Mouse (Mus musculus) heart, postnatal 4 days (tissue): ENCODE results near the gene Iqsec1. TPM values are rescaled to one million over a fixed set of nuclear protein-coding genes. Genes with fewer than 3 reads are reported as not detected.
A peak's percentile ranks its signal among the peaks of the same experiment; 100 is the strongest.

Experiments
- DNase-seq: peaks from one replicate; pipeline ENCODE4 v3.0.0; 2021
- total RNA-seq, 2 experiments: library from RNA; stranded (reverse); gene quantifications; 2 replicates each; pipeline ENCODE4 v1.2.3; 2021

Iqsec1 gene
- total RNA-seq, 2 experiments from 2014 or later: 150 TPM

- peak; percentile 69 for DNase-seq
Measured at GRCm38 (mm10) chr6:90781921-90782770, 206.3 kb downstream of the Iqsec1 start.

DNA sequence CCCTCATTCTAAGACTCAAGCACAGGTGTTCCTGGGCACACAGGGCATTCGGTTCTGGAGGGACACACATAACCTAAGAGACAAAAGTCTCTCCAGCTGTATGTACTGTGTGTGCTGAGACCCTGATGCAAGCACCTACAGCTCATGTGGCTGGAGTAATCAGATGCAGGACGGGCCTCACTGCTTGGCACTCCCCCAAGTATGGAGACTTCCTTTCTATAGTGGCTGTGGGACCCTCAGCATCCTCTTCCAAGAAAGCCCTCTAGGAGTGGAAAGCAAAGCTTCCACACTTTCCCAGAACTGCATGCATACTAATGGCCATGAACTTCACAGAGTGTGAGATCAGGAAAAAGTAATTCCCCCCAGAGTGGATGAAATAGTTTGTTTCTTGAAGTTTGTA is 208.0 kb downstream of the Iqsec1 start:
- DNase-seq: no peak

DNA sequence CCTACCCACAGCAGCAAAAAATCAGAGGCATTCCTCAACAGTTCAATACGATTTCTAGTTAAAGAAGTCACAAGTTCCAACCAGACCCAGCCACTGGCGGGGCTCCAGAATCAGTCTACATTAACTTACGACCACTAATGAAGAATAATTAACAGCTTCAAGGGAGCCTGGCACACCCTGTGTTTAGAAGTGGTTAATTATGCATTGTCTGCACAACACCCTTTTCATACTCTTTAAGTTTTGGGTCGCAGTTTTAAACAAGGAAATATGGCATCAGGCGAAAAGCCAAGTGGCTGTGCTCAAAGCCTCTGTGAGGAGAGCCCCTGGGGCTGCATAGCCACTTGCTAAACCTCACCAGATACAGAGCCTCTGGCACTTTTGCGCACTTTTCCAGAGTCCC is 209.6 kb downstream of the Iqsec1 start:
- DNase-seq: no peak

GRCm38 (mm10) chr6:90777302-90777701 is 211.2 kb downstream of the Iqsec1 start:
- DNase-seq: no peak

DNA sequence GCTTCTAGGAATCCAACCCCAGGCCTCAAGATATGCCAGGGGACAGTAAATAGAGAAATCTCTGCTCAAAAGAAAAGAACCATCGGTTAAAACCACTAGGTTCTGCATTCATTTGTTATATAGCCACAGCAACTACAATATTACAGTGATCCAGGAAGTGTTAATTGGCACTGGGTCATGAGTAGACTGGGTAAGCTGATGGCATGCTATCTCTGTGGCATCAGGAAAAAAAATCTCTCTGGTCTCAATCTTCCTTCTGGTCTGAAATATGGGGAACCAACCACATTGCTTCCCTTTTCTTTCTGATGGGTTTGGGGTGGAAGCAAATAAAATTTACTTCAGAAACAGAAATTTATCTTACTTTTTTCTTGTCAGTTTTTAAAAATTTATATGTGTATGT is 212.9 kb downstream of the Iqsec1 start:
- no peak for DNase-seq

DNA sequence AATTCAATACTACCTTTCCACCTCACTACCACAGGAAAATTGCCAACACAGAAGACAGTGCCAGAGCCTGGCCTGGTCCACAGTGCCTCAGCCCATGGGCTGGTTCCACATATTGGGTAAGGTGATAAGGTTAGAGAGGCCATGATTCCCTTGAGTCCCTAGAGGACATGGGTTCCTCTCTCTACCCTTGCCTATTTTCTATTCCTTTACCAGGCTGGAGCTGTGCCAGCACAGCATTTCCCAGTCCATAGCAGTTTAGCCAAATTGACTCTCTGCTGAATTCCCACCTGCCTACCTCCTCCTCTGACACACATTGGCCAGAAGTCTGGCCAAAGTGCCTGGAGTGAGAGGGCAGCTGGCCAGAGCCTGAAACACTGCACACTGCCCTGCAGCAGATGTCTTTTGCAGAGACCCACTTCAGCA is 214.7 kb downstream of the Iqsec1 start:
- peak; percentile 40 for DNase-seq

- DNase-seq: no peak
Measured at GRCm38 (mm10) chr6:90772120-90772519, 216.4 kb downstream of the Iqsec1 start.

DNA sequence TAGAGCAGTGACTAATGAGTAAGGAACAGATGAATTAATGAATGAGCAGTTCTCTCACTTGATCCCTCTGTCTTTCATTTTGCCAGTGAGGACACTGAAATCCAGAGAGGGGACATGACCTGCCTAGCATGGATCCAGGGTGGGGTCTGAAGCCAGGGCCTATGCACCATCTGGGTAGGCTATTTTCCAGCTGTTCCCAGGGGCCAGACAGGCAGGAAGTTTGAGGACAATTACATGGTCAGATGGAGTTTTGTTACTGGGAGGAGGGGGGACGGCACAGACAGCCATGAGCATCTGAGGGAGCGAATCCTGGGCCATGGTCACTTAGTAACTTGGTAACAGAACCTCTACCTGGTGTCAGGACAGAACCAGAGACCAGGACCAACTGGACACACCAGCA is 220.0 kb downstream of the Iqsec1 start:
- DNase-seq: no peak

GRCm38 (mm10) chr6:90767874-90768273 is 220.6 kb downstream of the Iqsec1 start:
- no peak for DNase-seq

DNA sequence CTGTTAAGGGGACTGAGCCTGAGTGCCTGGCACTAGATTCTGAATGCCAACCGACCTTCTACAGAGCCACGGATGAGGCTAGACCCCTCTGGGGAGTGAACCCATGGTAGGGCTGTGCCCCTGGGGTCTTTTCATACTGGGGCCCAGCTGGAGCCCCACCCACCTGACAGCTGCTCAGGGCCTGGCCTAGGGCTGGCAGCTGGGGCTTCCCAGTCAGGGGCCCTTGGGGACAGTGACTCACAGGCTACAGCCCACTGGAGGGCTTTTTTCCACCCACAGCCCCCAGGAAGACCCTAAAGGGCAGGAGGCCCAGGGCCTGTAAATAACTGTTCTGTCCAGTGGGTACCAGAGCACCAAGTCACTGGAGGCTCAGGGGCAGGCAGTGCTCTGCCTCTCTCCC is 223.7 kb downstream of the Iqsec1 start:
- DNase-seq: peak; percentile 46

- peak; percentile 96 for DNase-seq
Measured at GRCm38 (mm10) chr6:90763959-90764591, 224.4 kb downstream of the Iqsec1 start.

GRCm38 (mm10) chr6:90763295-90763694 is 225.2 kb downstream of the Iqsec1 start:
- no peak for DNase-seq

DNA sequence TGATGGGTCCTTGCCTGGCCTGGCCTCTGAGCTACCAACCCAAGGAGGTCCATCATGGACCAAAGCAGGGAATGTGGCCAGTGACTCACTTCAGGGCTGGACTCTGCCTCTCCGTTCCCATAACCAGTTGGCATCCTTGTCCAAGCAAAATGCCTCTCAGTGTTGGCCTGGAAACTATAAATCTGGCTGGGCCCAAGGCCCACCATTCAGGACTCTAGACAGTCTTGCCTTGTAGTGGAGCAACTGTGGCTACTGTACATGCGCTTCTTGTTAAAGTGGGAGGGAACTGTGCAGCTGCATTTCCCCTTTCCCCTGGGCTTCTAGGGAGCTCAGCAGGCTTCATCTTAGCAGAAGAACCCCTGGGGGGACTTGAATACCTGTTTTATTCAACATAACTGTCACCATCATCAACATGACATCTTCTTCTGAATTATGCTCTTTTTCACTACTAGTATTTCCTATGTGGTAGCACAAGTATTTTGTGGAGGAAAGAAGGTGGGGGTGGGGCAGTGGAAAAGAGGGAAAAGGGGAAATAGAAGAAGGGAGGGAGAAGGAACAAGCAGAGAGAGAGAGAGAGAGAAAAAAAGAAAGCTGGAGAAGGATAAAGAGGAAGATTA is 226.3 kb downstream of the Iqsec1 start:
- no peak for DNase-seq

GRCm38 (mm10) chr6:90761301-90762056 is 227.0 kb downstream of the Iqsec1 start:
- DNase-seq: peak; percentile 59

DNA sequence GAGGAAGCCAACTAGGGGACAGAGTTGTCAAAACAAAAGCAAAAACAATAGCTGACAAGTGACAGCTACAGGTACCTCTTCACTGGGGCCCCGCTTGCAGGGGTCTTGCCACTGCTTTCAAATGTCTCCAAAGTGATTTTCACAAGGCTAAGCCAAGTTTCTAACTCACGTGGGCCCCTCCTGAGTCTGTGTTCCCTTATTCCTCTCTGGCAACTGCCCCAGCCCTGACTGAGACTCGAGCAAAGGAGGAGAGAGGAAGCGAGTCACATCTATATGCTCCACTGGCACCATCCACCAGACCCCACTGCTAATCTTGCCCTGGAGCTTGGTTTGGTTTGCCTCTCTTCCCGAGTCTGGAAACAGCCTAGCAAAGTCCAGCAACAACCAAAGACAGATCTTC is 227.6 kb downstream of the Iqsec1 start:
- DNase-seq: no peak

DNA sequence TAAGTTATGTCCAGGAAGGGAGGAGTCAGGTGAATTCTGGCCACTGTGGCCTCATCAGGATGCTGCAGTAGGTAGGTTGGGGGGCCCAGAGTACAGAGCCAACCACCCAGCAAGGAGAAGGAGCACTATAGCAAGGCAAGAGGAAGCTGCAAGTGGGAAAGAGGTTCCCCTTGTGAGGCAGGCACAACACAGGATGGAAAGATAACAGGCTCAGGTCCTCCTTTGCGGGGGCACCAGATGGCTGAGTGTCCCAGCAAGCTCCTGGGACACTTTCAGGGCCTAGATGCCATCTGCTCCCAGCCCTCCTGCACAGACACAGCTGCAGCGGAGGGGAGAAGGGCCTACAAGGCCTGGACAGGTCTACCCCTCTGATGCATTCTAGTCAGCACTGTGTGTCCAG is 228.7 kb downstream of the Iqsec1 start:
- DNase-seq: no peak

DNA sequence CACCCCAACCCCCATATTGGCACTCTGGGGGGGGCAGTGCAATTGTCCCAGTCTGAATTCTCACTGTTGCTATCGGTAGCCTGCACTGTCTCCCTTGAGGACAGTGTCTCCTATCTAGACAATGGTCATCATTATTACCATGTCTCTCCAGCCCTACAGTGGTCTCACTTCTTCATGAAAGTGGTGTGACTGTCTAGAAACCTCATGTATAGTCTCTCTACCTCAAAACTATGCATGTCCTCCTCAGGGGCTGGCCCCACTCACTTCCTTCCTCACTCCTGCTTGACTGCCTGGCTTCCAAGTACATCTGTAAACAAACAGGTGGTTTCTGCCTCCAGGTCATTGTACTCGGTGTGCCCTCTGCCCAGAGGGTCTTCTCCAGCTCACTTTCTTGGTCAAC is 230.3 kb downstream of the Iqsec1 start:
- DNase-seq: no peak

DNA sequence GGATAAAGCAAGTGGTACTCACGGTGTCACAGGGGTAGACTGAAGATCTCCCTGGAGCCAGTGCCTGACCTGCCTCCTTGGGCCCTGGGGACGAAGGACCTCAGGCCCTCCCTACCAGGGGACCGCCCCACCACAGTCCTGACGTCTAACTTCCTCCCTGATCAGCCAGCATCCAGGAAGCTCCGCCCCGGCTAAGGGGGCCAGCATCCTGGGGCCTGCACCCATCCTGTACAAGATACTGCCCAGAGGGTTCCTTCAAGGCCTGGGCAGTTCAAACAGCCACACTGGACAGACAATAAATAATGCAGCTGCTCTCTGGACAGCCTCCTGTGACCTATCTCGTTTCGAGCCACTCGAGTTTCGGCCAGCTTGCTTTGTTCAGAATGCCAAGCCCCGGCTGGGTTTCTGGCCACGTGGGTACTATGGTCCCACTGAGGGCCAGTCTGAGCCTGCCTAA is 231.0 kb downstream of the Iqsec1 start:
- peak; percentile 50 for DNase-seq

DNA sequence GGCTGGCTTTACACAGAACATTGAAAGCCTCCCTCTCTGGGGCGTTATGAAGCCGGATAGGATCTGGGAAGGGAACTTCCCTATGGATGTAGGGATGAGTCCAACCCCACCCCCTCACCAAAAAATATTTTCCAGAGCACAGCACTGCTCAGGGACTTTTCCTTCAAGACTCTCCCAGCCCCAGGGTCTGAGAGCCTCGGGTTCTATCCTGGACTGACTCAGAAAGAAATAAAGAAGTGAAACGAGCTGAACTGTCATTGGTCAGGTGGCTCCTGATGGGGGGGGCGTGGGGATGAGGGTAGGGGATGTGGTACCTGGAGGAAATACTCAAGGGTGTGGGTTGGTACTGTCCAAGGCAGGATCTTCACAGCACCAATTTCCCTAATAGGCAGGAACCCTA is 231.9 kb downstream of the Iqsec1 start:
- DNase-seq: no peak

DNA sequence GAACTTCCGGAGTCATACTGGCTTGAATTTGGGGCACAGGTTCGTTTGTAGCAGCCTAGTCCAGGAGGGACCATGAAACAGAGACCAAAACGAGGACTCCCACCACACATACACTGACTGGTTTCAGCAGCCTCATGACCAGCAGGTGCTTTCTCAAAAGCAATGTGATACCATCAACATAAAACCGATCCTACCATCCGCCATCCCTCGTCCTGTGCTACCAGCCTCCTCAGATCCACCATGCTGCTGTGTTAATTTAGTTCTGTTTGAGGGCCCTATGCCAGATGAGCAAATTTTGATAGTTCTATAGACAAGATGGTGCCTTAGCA is 232.9 kb downstream of the Iqsec1 start:
- no peak for DNase-seq

- no peak for DNase-seq
Measured at GRCm38 (mm10) chr6:90754927-90755612, 233.4 kb downstream of the Iqsec1 start.

GRCm38 (mm10) chr6:90754093-90754492 is 234.4 kb downstream of the Iqsec1 start:
- DNase-seq: no peak
